Comparison of ENCODE assay signal across 11 mouse cellular contexts in the genomic region with DNA sequence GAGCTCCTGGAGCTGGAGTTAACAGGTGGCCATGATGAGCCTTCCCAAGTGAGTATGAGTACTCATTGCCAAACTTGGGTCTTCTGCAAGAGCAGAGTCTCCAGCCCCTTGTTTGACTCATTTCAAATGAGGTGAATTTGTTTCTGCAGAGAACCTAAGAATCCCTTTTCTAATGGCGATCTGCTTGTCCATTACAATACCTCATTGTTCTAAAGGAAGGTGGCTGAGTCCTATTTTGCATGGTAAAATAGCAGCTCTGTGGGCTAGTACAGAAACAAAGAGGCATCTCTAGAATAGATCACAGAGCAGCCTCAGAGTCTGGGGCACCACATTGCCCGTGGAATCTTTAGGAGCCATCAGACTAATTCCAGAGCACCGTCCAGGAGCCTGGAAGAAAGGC.
"Had no signal": no experiment of that assay in that cellular context is flagged by ENCODE, and none has a peak within 500 bp of the region (broad histone marks: within the 10 kb centered on the region; RNA-seq: fewer than 3 reads in every experiment).

No protein-coding gene starts in this region.

- H3K4me1 ChIP-seq: neural tube, embryonic 15.5 days had no signal

- H3K9ac ChIP-seq: limb, embryonic 13.5 days; liver, embryonic 14.5 days; midbrain, embryonic 12.5 days; neural tube, embryonic 15.5 days; stomach, embryonic 15.5 days had no signal

- H3K4me3 ChIP-seq: limb, embryonic 13.5 days; midbrain, embryonic 12.5 days; neural tube, embryonic 15.5 days; stomach, embryonic 15.5 days had no signal

- H3K36me3 ChIP-seq: limb, embryonic 13.5 days; midbrain, embryonic 12.5 days; neural tube, embryonic 15.5 days; stomach, embryonic 15.5 days had no signal

- DNase-seq: kidney, postnatal 10 days; kidney, postnatal 4 days; left cerebral cortex, postnatal 4 days; lung, adult 18-20 months; thymus, adult 2 months; thymus, postnatal 36 days had no signal

- H3K27ac ChIP-seq: limb, embryonic 13.5 days; liver, embryonic 14.5 days; midbrain, embryonic 12.5 days; neural tube, embryonic 15.5 days; stomach, embryonic 15.5 days had no signal

- H3K27me3 ChIP-seq: limb, embryonic 13.5 days; midbrain, embryonic 12.5 days; neural tube, embryonic 15.5 days; stomach, embryonic 15.5 days had no signal

- H3K9me3 ChIP-seq: limb, embryonic 13.5 days; midbrain, embryonic 12.5 days; neural tube, embryonic 15.5 days; stomach, embryonic 15.5 days had no signal

- H3K4me2 ChIP-seq: limb, embryonic 13.5 days; midbrain, embryonic 12.5 days; neural tube, embryonic 15.5 days; stomach, embryonic 15.5 days had no signal
